Mouse (Mus musculus): ENCODE data around the gene Gm9508.

GRCm38 (mm10) chr10:77738929-77739328 is 41.9 kb upstream of the Gm9508 start:
- no peak for TF ChIP-seq EP300 (IDR thresholded peaks at IDR 0.05; ENCODE audit: low read depth)
- TF ChIP-seq CTCF (IDR thresholded peaks at IDR 0.05; ENCODE audit: low read depth): no peak

All from liver, postnatal 0 days (tissue).